ENCODE assay signal across 32 mouse cellular contexts in the genomic region with DNA sequence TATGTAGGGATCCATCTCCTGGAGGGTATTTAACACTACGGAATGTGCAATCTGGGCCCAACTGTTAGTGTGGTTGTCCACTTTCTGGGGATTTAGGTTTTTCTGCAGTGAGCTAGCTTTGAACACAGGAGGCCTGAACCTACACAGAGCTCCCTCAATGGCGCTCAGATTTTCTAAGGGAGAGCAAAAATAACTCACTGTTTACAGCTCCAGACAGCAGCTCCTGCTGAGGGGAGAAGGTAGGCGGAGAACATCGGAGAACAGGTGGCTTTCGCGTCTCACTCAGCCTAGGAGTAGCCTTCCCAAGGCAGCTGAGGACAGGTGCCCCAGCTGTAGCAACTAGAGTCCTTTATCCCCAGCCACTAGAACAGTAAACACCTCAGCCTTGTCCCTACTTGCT. TPM values are rescaled to one million over a fixed set of nuclear protein-coding genes. Genes with fewer than 3 reads are reported as not detected.
"Had no signal": no experiment of that assay in that cellular context is flagged by ENCODE, and none has a peak within 500 bp of the region (broad histone marks: within the 10 kb centered on the region; RNA-seq: fewer than 3 reads in every experiment).

No protein-coding gene starts in this region.

- H3K36me3 ChIP-seq: limb, embryonic 10.5 days; limb, embryonic 12.5 days; limb, embryonic 13.5 days; liver, embryonic 12.5 days; liver, embryonic 13.5 days; liver, embryonic 15.5 days; midbrain, embryonic 10.5 days; midbrain, embryonic 12.5 days had no signal

- H3K4me2 ChIP-seq: limb, embryonic 12.5 days; limb, embryonic 13.5 days; limb, embryonic 15.5 days; liver, embryonic 11.5 days; liver, embryonic 12.5 days; liver, embryonic 13.5 days; liver, embryonic 15.5 days; lung, embryonic 14.5 days; lung, embryonic 15.5 days; midbrain, embryonic 11.5 days; midbrain, embryonic 12.5 days; midbrain, embryonic 13.5 days; midbrain, embryonic 15.5 days had no signal

- DNase-seq: left cerebral cortex, postnatal 4 days; liver; liver, embryonic 13.5 days; liver, postnatal 0 days; lung, adult 18-20 months; lung, adult 2 months; lung, embryonic 14.5 days; lung, postnatal 10 days; lung, postnatal 14 days; lung, postnatal 36 days; lung, postnatal 4 days; midbrain, embryonic 14.5 days had no signal

- ATAC-seq: liver, embryonic 12.5 days; liver, postnatal 0 days; lung, postnatal 0 days; midbrain, embryonic 13.5 days; midbrain, embryonic 15.5 days; midbrain, embryonic 16.5 days had no signal

- H3K9me3 ChIP-seq: limb, embryonic 10.5 days; limb, embryonic 12.5 days; limb, embryonic 13.5 days; limb, embryonic 15.5 days; liver, embryonic 12.5 days; liver, embryonic 13.5 days; liver, embryonic 15.5 days; lung, embryonic 15.5 days; megakaryocyte, embryonic 14.5 days; midbrain, embryonic 10.5 days; midbrain, embryonic 12.5 days; midbrain, embryonic 13.5 days; midbrain, embryonic 15.5 days had no signal

- H3K9ac ChIP-seq: limb, embryonic 12.5 days; limb, embryonic 13.5 days; limb, embryonic 15.5 days; liver, embryonic 12.5 days; liver, embryonic 13.5 days; liver, embryonic 14.5 days; liver, embryonic 15.5 days; liver, postnatal 0 days; lung, embryonic 14.5 days; lung, embryonic 15.5 days; midbrain, embryonic 12.5 days; midbrain, embryonic 13.5 days; midbrain, embryonic 15.5 days had no signal

- H3K27ac ChIP-seq: limb, embryonic 10.5 days; limb, embryonic 12.5 days; limb, embryonic 13.5 days; limb, embryonic 15.5 days; liver, embryonic 12.5 days; liver, embryonic 13.5 days; liver, embryonic 14.5 days; liver, embryonic 15.5 days; lung, embryonic 15.5 days; macrophage; midbrain, embryonic 10.5 days; midbrain, embryonic 12.5 days; midbrain, embryonic 13.5 days; midbrain, embryonic 15.5 days had no signal

- H3K4me3 ChIP-seq: limb, embryonic 10.5 days; limb, embryonic 12.5 days; limb, embryonic 13.5 days; limb, embryonic 15.5 days; liver, embryonic 12.5 days; liver, embryonic 13.5 days; liver, embryonic 15.5 days; lung, embryonic 15.5 days; megakaryocyte, embryonic 14.5 days; midbrain, embryonic 10.5 days; midbrain, embryonic 12.5 days; midbrain, embryonic 13.5 days; midbrain, embryonic 15.5 days; myocyte had no signal

- H3K4me1 ChIP-seq: liver, embryonic 13.5 days; liver, embryonic 15.5 days had no signal

RNA-seq across cellular contexts. Expression of a gene that starts 27.6 kb away (rescaled TPM):
- total RNA-seq: monocyte, adult 5-6 weeks had no signal
